29 mouse cellular contexts compared by ENCODE assay signal in genomic region chr7:103826255-103826887, GRCm38 (mm10). TPM values are rescaled to one million over a fixed set of nuclear protein-coding genes. Genes with fewer than 3 reads are reported as not detected.
DNase-seq lines count a peak whose midpoint lies in the region; ATAC-seq and TF ChIP-seq lines count a peak whose summit lies in the region.
"Had no signal": no experiment of that assay in that cellular context is flagged by ENCODE, and none has a peak within 500 bp of the region (broad histone marks: within the 10 kb centered on the region; RNA-seq: fewer than 3 reads in every experiment).

No protein-coding gene starts in this region.

- 69% methylated on average over 3 of the region's 3 CpGs for WGBS in liver, embryonic 11.5 days
- 64% methylated on average over 3 of the region's 3 CpGs for WGBS in liver, postnatal 0 days (ENCODE audit: insufficient replicate concordance)
- WGBS in kidney, embryonic 14.5 days: 69% methylated on average over 3 of the region's 3 CpGs

- no peak for TF ChIP-seq EP300 in liver, postnatal 0 days (IDR thresholded peaks at IDR 0.05; ENCODE audit: low read depth)

- H3K36me3 ChIP-seq in liver, embryonic 11.5 days (ENCODE audit: control insufficient read depth, insufficient read depth, low read length): no peaks in the 10 kb centered on the region
- H3K36me3 ChIP-seq in liver, postnatal 0 days (replicated peaks; ENCODE audit: insufficient read depth, low read length): no peaks in the 10 kb centered on the region
- no peaks in the 10 kb centered on the region for H3K36me3 ChIP-seq in kidney, embryonic 14.5 days (ENCODE audit: control insufficient read depth, insufficient read depth, low read length)
- H3K36me3 ChIP-seq: embryonic facial prominence, embryonic 12.5 days; forebrain, embryonic 15.5 days; heart, embryonic 12.5 days; hindbrain, embryonic 12.5 days; midbrain, embryonic 10.5 days had no signal

- H3K4me1 ChIP-seq in liver, embryonic 11.5 days (replicated peaks; ENCODE audit: control insufficient read depth, insufficient read depth, low read length): peaks cover 10% of the 10 kb centered on the region
- 0 out of 2 replicates have a peak, but pooled peaks cover 2% of the 10 kb centered on the region for H3K4me1 ChIP-seq in liver, postnatal 0 days (ENCODE audit: insufficient read depth)
- H3K4me1 ChIP-seq in kidney, embryonic 14.5 days (ENCODE audit: control insufficient read depth, insufficient read depth, low read length): no peaks in the 10 kb centered on the region
- H3K4me1 ChIP-seq: embryonic facial prominence, embryonic 12.5 days; forebrain, embryonic 15.5 days; heart, embryonic 12.5 days; hindbrain, embryonic 12.5 days; midbrain, embryonic 10.5 days had no signal

- H3K4me2 ChIP-seq in liver, embryonic 11.5 days: peak overlapping the region; percentile 33
- H3K4me2 ChIP-seq in liver, postnatal 0 days (ENCODE audit: low read depth, low read length): no peak overlapping the region
- H3K4me2 ChIP-seq in kidney, embryonic 14.5 days (replicated peaks; ENCODE audit: low read depth, low read length): no peak overlapping the region
- H3K4me2 ChIP-seq: embryonic facial prominence, embryonic 12.5 days; forebrain, embryonic 15.5 days; heart, embryonic 12.5 days; hindbrain, embryonic 12.5 days had no signal

- H3K27me3 ChIP-seq in liver, embryonic 11.5 days (replicated peaks; ENCODE audit: control insufficient read depth, insufficient read depth, low read length): no peaks in the 10 kb centered on the region
- no peaks in the 10 kb centered on the region for H3K27me3 ChIP-seq in liver, postnatal 0 days (ENCODE audit: insufficient read depth, low read length)
- H3K27me3 ChIP-seq in kidney, embryonic 14.5 days (ENCODE audit: control insufficient read depth, insufficient read depth, low read length): no peaks in the 10 kb centered on the region
- H3K27me3 ChIP-seq: embryonic facial prominence, embryonic 12.5 days; forebrain, embryonic 15.5 days; heart, embryonic 12.5 days; hindbrain, embryonic 12.5 days had no signal

- peak overlapping the region; percentile 75 for H3K27ac ChIP-seq in liver, embryonic 11.5 days (ENCODE audit: low read depth, low read length)
- peak overlapping the region; percentile 85 for H3K27ac ChIP-seq in liver, postnatal 0 days (ENCODE audit: low read depth)
- no peak overlapping the region for H3K27ac ChIP-seq in kidney, embryonic 14.5 days (ENCODE audit: low read depth, low read length)
- H3K27ac ChIP-seq: embryonic facial prominence, embryonic 12.5 days; forebrain, embryonic 15.5 days; hindbrain, embryonic 12.5 days; midbrain, embryonic 10.5 days had no signal

- peak; percentile 52 to 66 for DNase-seq in spleen, postnatal 10 days (ENCODE audit: low spot score in 2 of 2)
- DNase-seq in spleen, postnatal 36 days (ENCODE audit: low spot score in 2 of 2): no peak
- peak; percentile 87 for DNase-seq in c-Kit-positive CD71-positive TER-119-positive erythroid progenitor cells, embryonic 14.5 days (ENCODE audit: low spot score)
- no peak for DNase-seq in liver, embryonic 11.5 days (ENCODE audit: low spot score)
- DNase-seq in liver, postnatal 0 days: no peak
- DNase-seq in right cerebral cortex, postnatal 36 days (ENCODE audit: low spot score in 2 of 2): no peak
- no peak for DNase-seq in thymus, postnatal 36 days
- DNase-seq: adrenal gland, postnatal 25 days; cerebellum, adult 18-20 months; cerebellum, postnatal 25 days; gastrocnemius, postnatal 14 days; heart, adult 11 months; heart, postnatal 14 days; kidney, adult 9 months; kidney, postnatal 4 days; layer of hippocampus, adult 9-11 months; lung, adult 18-20 months; lung, postnatal 10 days had no signal

- peak; percentile 52 for ATAC-seq in liver, embryonic 11.5 days (replicated peaks; ENCODE audit: low FRiP score)
- ATAC-seq in liver, postnatal 0 days: peak; percentile 7
- no peak for ATAC-seq in kidney, embryonic 14.5 days (ENCODE audit: low FRiP score, low TSS enrichment)
- ATAC-seq: forebrain, embryonic 15.5 days; midbrain, embryonic 16.5 days had no signal

- no peak overlapping the region for H3K9ac ChIP-seq in liver, embryonic 11.5 days (ENCODE audit: low read depth, low read length)
- H3K9ac ChIP-seq in liver, postnatal 0 days (replicated peaks): peak overlapping the region; percentile 57
- H3K9ac ChIP-seq in kidney, embryonic 14.5 days (ENCODE audit: low read depth, low read length): no peak overlapping the region
- H3K9ac ChIP-seq: embryonic facial prominence, embryonic 12.5 days; forebrain, embryonic 15.5 days; heart, embryonic 12.5 days; hindbrain, embryonic 12.5 days had no signal

- H3K4me3 ChIP-seq in liver, embryonic 11.5 days (ENCODE audit: low read depth, low read length): peak overlapping the region; percentile 26
- H3K4me3 ChIP-seq in liver, postnatal 0 days (ENCODE audit: low read depth, low read length): peak overlapping the region; percentile 40
- H3K4me3 ChIP-seq in kidney, embryonic 14.5 days (ENCODE audit: low read length): no peak overlapping the region
- H3K4me3 ChIP-seq: embryonic facial prominence, embryonic 12.5 days; forebrain, embryonic 15.5 days; heart, embryonic 12.5 days; hindbrain, embryonic 12.5 days; midbrain, embryonic 10.5 days had no signal

- no peaks in the 10 kb centered on the region for H3K9me3 ChIP-seq in liver, embryonic 11.5 days (ENCODE audit: control insufficient read depth, low read length)
- no peaks in the 10 kb centered on the region for H3K9me3 ChIP-seq in liver, postnatal 0 days (ENCODE audit: low read length)
- no peaks in the 10 kb centered on the region for H3K9me3 ChIP-seq in kidney, embryonic 14.5 days (ENCODE audit: control insufficient read depth, low read length)
- H3K9me3 ChIP-seq: embryonic facial prominence, embryonic 12.5 days; forebrain, embryonic 15.5 days; heart, embryonic 12.5 days; hindbrain, embryonic 12.5 days; midbrain, embryonic 10.5 days had no signal

- TF ChIP-seq CTCF in liver, postnatal 0 days (IDR thresholded peaks at IDR 0.05; ENCODE audit: low read depth): no peak

RNA-seq across cellular contexts. Expression of gene Hbb-bs, which starts 1.5 kb away (rescaled TPM):
- 9,439 and 11,024 TPM in 2 replicates for polyA plus RNA-seq in liver, embryonic 11.5 days (2014; fragmentation: Nextera tagmentation; extraction: Ambion mirVana)
- 51,353 and 55,260 TPM in 2 replicates for polyA plus RNA-seq in liver, postnatal 0 days (2015; fragmentation: Nextera tagmentation; extraction: Ambion mirVana)
- 3,842 and 4,307 TPM in 2 replicates for polyA plus RNA-seq in kidney, embryonic 14.5 days (2014; fragmentation: Nextera tagmentation; extraction: Ambion mirVana)

RNA-seq across cellular contexts. Expression of gene Hbb-bt, which starts 12.6 kb away (rescaled TPM):
- polyA plus RNA-seq in liver, embryonic 11.5 days (2014; fragmentation: Nextera tagmentation; extraction: Ambion mirVana): 7,398 and 7,943 TPM in 2 replicates
- polyA plus RNA-seq in liver, postnatal 0 days (2015; fragmentation: Nextera tagmentation; extraction: Ambion mirVana): 16,738 and 17,184 TPM in 2 replicates
- polyA plus RNA-seq in kidney, embryonic 14.5 days (2014; fragmentation: Nextera tagmentation; extraction: Ambion mirVana): 1,529 and 1,788 TPM in 2 replicates

RNA-seq across cellular contexts. Expression of gene Hbb-bh2, which starts 13.9 kb away (rescaled TPM):
- polyA plus RNA-seq in liver, embryonic 11.5 days (2014; fragmentation: Nextera tagmentation; extraction: Ambion mirVana): not detected in 2 replicates
- not detected in 2 replicates for polyA plus RNA-seq in liver, postnatal 0 days (2015; fragmentation: Nextera tagmentation; extraction: Ambion mirVana)
- not detected in 2 replicates for polyA plus RNA-seq in kidney, embryonic 14.5 days (2014; fragmentation: Nextera tagmentation; extraction: Ambion mirVana)
- polyA plus RNA-seq: forebrain, embryonic 15.5 days; hindbrain, embryonic 12.5 days; limb, embryonic 11.5 days; midbrain, embryonic 16.5 days; neural tube, embryonic 14.5 days; thymus, postnatal 0 days; urinary bladder, adult 2 months had no signal

RNA-seq across cellular contexts. Expression of gene Hbb-bh1, which starts 16.6 kb away (rescaled TPM):
- polyA plus RNA-seq in liver, embryonic 11.5 days (2014; fragmentation: Nextera tagmentation; extraction: Ambion mirVana): 4,066 and 4,428 TPM in 2 replicates
- 1.8 and 2.5 TPM in 2 replicates for polyA plus RNA-seq in liver, postnatal 0 days (2015; fragmentation: Nextera tagmentation; extraction: Ambion mirVana)
- 2.8 and 6.5 TPM in 2 replicates for polyA plus RNA-seq in kidney, embryonic 14.5 days (2014; fragmentation: Nextera tagmentation; extraction: Ambion mirVana)
- polyA plus RNA-seq: midbrain, embryonic 16.5 days had no signal

RNA-seq across cellular contexts. Expression of gene Hbb-y, which starts 26.6 kb away (rescaled TPM):
- polyA plus RNA-seq in liver, embryonic 11.5 days (2014; fragmentation: Nextera tagmentation; extraction: Ambion mirVana): 15,021 and 16,786 TPM in 2 replicates
- 5.5 and 5.6 TPM in 2 replicates for polyA plus RNA-seq in liver, postnatal 0 days (2015; fragmentation: Nextera tagmentation; extraction: Ambion mirVana)
- polyA plus RNA-seq in kidney, embryonic 14.5 days (2014; fragmentation: Nextera tagmentation; extraction: Ambion mirVana): 578 and 855 TPM in 2 replicates

Comparison
In these comparisons a context has a peak if more than half of its experiments do, and no peak if none do; other contexts are left out.
1. DNase-seq: peak in spleen, postnatal 10 days (2 of 2) and c-Kit-positive CD71-positive TER-119-positive erythroid progenitor cells, embryonic 14.5 days (single experiment); none in spleen, postnatal 36 days (0 of 2), liver, embryonic 11.5 days (single experiment), liver, postnatal 0 days (single experiment), right cerebral cortex, postnatal 36 days (0 of 2) and thymus, postnatal 36 days (0 of 2).